Mouse (Mus musculus): ENCODE data around the gene Satb1. TPM values are rescaled to one million over a fixed set of nuclear protein-coding genes. Genes with fewer than 3 reads are reported as not detected.

Satb1 gene
- polyA plus RNA-seq, 1 experiment from 2014 or later, result 43.2 TPM

GRCm38 (mm10) chr17:51831121-51831701 is 1.9 kb downstream of the Satb1 start:
- Histone ChIP-seq H3K27me3 (replicated peaks; ENCODE audit: control insufficient read depth, insufficient read depth, low read length) (peaks cover 15% of the 10 kb centered on the region; the same call in 1 of the 2 replicates), H3K9me3 (ENCODE audit: control insufficient read depth, low read length) (no peaks in the 10 kb centered on the region), H3K4me3 (replicated peaks; ENCODE audit: low read length) (peak overlapping the region; percentile 80), H3K9ac (replicated peaks; ENCODE audit: low read depth, low read length) (peak overlapping the region; percentile 84; the same call in 1 of the 2 replicates), H3K4me2 (ENCODE audit: low read length) (peak overlapping the region; percentile 77), H3K27ac (ENCODE audit: low read length) (no peak overlapping the region), H3K36me3 (ENCODE audit: control insufficient read depth, insufficient read depth) (no peaks in the 10 kb centered on the region), H3K4me1 (replicated peaks; ENCODE audit: control insufficient read depth, insufficient read depth, low read length) (peaks cover 16% of the 10 kb centered on the region)
- 20% methylated on average over 14 of the region's 14 CpGs for whole genome bisulfite sequencing
- ATAC-seq, result no peak

GRCm38 (mm10) chr17:51829436-51829835 is 3.7 kb downstream of the Satb1 start:
- H3K4me2 ChIP-seq (ENCODE audit: low read length), result no peak overlapping the region
- H3K27ac ChIP-seq (ENCODE audit: low read length), result no peak overlapping the region
- peaks cover 11% of the 10 kb centered on the region; the same call in 1 of the 2 replicates for H3K27me3 ChIP-seq (replicated peaks; ENCODE audit: control insufficient read depth, insufficient read depth, low read length)
- no peak overlapping the region for H3K9ac ChIP-seq (replicated peaks; ENCODE audit: low read depth, low read length)
- H3K4me1 ChIP-seq (replicated peaks; ENCODE audit: control insufficient read depth, insufficient read depth, low read length), result peaks cover 16% of the 10 kb centered on the region
- H3K4me3 ChIP-seq (replicated peaks; ENCODE audit: low read length), result no peak overlapping the region
- ATAC-seq, result no peak
- no peaks in the 10 kb centered on the region for H3K9me3 ChIP-seq (ENCODE audit: control insufficient read depth, low read length)
- H3K36me3 ChIP-seq (ENCODE audit: control insufficient read depth, insufficient read depth), result no peaks in the 10 kb centered on the region

GRCm38 (mm10) chr17:51827922-51828410 is 5.1 kb downstream of the Satb1 start:
- Histone ChIP-seq H3K4me2 (ENCODE audit: low read length) (no peak overlapping the region), H3K4me1 (replicated peaks; ENCODE audit: control insufficient read depth, insufficient read depth, low read length) (peaks cover 7% of the 10 kb centered on the region), H3K27me3 (replicated peaks; ENCODE audit: control insufficient read depth, insufficient read depth, low read length) (peaks cover 5% of the 10 kb centered on the region; the same call in 1 of the 2 replicates), H3K36me3 (ENCODE audit: control insufficient read depth, insufficient read depth) (no peaks in the 10 kb centered on the region), H3K9me3 (ENCODE audit: control insufficient read depth, low read length) (no peaks in the 10 kb centered on the region), H3K27ac (ENCODE audit: low read length) (no peak overlapping the region), H3K4me3 (replicated peaks; ENCODE audit: low read length) (no peak overlapping the region), H3K9ac (replicated peaks; ENCODE audit: low read depth, low read length) (no peak overlapping the region)
- no peak for ATAC-seq
- 66% methylated on average over 8 of the region's 8 CpGs for WGBS

GRCm38 (mm10) chr17:51826461-51826860 is 6.6 kb downstream of the Satb1 start:
- Histone ChIP-seq H3K4me1 (replicated peaks; ENCODE audit: control insufficient read depth, insufficient read depth, low read length) (peaks cover 1% of the 10 kb centered on the region), H3K9me3 (ENCODE audit: control insufficient read depth, low read length) (no peaks in the 10 kb centered on the region), H3K27ac (ENCODE audit: low read length) (no peak overlapping the region), H3K36me3 (ENCODE audit: control insufficient read depth, insufficient read depth) (no peaks in the 10 kb centered on the region), H3K27me3 (replicated peaks; ENCODE audit: control insufficient read depth, insufficient read depth, low read length) (peaks cover 1% of the 10 kb centered on the region; the same call in 1 of the 2 replicates), H3K4me2 (ENCODE audit: low read length) (no peak overlapping the region), H3K4me3 (replicated peaks; ENCODE audit: low read length) (no peak overlapping the region), H3K9ac (replicated peaks; ENCODE audit: low read depth, low read length) (no peak overlapping the region)
- WGBS, result 74% methylated on average over 4 of the region's 4 CpGs
- ATAC-seq, result no peak

GRCm38 (mm10) chr17:51814301-51814700 is 18.8 kb downstream of the Satb1 start:
- no peak overlapping the region for H3K4me2 ChIP-seq (ENCODE audit: low read length)
- 28% methylated on average over 6 of the region's 6 CpGs for whole genome bisulfite sequencing
- no peak overlapping the region for H3K27ac ChIP-seq (ENCODE audit: low read length)
- no peaks in the 10 kb centered on the region for H3K9me3 ChIP-seq (ENCODE audit: control insufficient read depth, low read length)
- H3K4me3 ChIP-seq (replicated peaks; ENCODE audit: low read length), result no peak overlapping the region
- H3K36me3 ChIP-seq (ENCODE audit: control insufficient read depth, insufficient read depth), result no peaks in the 10 kb centered on the region
- peaks cover 12% of the 10 kb centered on the region for H3K4me1 ChIP-seq (replicated peaks; ENCODE audit: control insufficient read depth, insufficient read depth, low read length)
- no peak overlapping the region for H3K9ac ChIP-seq (replicated peaks; ENCODE audit: low read depth, low read length)
- no peaks in the 10 kb centered on the region for H3K27me3 ChIP-seq (replicated peaks; ENCODE audit: control insufficient read depth, insufficient read depth, low read length)
- ATAC-seq, result no peak

GRCm38 (mm10) chr17:51813784-51814120 is 19.3 kb downstream of the Satb1 start:
- Histone ChIP-seq H3K4me3 (replicated peaks; ENCODE audit: low read length) (peak overlapping the region; percentile 71), H3K9me3 (ENCODE audit: control insufficient read depth, low read length) (no peaks in the 10 kb centered on the region), H3K27ac (ENCODE audit: low read length) (peak overlapping the region; percentile 90), H3K9ac (replicated peaks; ENCODE audit: low read depth, low read length) (peak overlapping the region; percentile 70), H3K36me3 (ENCODE audit: control insufficient read depth, insufficient read depth) (no peaks in the 10 kb centered on the region), H3K4me1 (replicated peaks; ENCODE audit: control insufficient read depth, insufficient read depth, low read length) (peaks cover 12% of the 10 kb centered on the region), H3K4me2 (ENCODE audit: low read length) (peak overlapping the region; percentile 85), H3K27me3 (replicated peaks; ENCODE audit: control insufficient read depth, insufficient read depth, low read length) (no peaks in the 10 kb centered on the region)
- ATAC-seq, result no peak
- WGBS, result 1% methylated on average over 6 of the region's 6 CpGs

- Histone ChIP-seq H3K4me1 (replicated peaks; ENCODE audit: control insufficient read depth, insufficient read depth, low read length) (peaks cover 12% of the 10 kb centered on the region), H3K36me3 (ENCODE audit: control insufficient read depth, insufficient read depth) (no peaks in the 10 kb centered on the region), H3K27me3 (replicated peaks; ENCODE audit: control insufficient read depth, insufficient read depth, low read length) (no peaks in the 10 kb centered on the region), H3K27ac (ENCODE audit: low read length) (peak overlapping the region; percentile 90), H3K4me3 (replicated peaks; ENCODE audit: low read length) (peak overlapping the region; percentile 71), H3K9ac (replicated peaks; ENCODE audit: low read depth, low read length) (peak overlapping the region; percentile 70), H3K4me2 (ENCODE audit: low read length) (peak overlapping the region; percentile 85), H3K9me3 (ENCODE audit: control insufficient read depth, low read length) (no peaks in the 10 kb centered on the region)
- whole genome bisulfite sequencing, result under 1% methylated on average over 72 of the region's 115 CpGs
- ATAC-seq, result peak; percentile 80
Observed at GRCm38 (mm10) chr17:51812942-51813783, 19.9 kb downstream of the Satb1 start.

GRCm38 (mm10) chr17:51812261-51812941 is 20.7 kb downstream of the Satb1 start:
- peak overlapping the region; percentile 70 for H3K9ac ChIP-seq (replicated peaks; ENCODE audit: low read depth, low read length)
- peak; percentile 43 for ATAC-seq

GRCm38 (mm10) chr17:51811911-51812260 is 21.2 kb downstream of the Satb1 start:
- peak overlapping the region; percentile 71 for H3K4me3 ChIP-seq (replicated peaks; ENCODE audit: low read length)
- peaks cover 16% of the 10 kb centered on the region for H3K4me1 ChIP-seq (replicated peaks; ENCODE audit: control insufficient read depth, insufficient read depth, low read length)
- WGBS, result under 1% methylated on average over 11 of the region's 11 CpGs
- H3K27me3 ChIP-seq (replicated peaks; ENCODE audit: control insufficient read depth, insufficient read depth, low read length), result no peaks in the 10 kb centered on the region
- H3K27ac ChIP-seq (ENCODE audit: low read length), result peak overlapping the region; percentile 90
- peak overlapping the region; percentile 85 for H3K4me2 ChIP-seq (ENCODE audit: low read length)
- peak overlapping the region; percentile 70 for H3K9ac ChIP-seq (replicated peaks; ENCODE audit: low read depth, low read length)
- no peaks in the 10 kb centered on the region for H3K9me3 ChIP-seq (ENCODE audit: control insufficient read depth, low read length)
- peak; percentile 9; the same call in 1 of the 2 replicates for ATAC-seq
- no peaks in the 10 kb centered on the region for H3K36me3 ChIP-seq (ENCODE audit: control insufficient read depth, insufficient read depth)

More at GRCm38 (mm10) chr17:51812261-51812941, 20.7 kb downstream of the Satb1 start:
- Histone ChIP-seq H3K4me2 (ENCODE audit: low read length) (peak overlapping the region; percentile 85), H3K27ac (ENCODE audit: low read length) (peak overlapping the region; percentile 90), H3K4me3 (replicated peaks; ENCODE audit: low read length) (peak overlapping the region; percentile 71), H3K9me3 (ENCODE audit: control insufficient read depth, low read length) (no peaks in the 10 kb centered on the region), H3K27me3 (replicated peaks; ENCODE audit: control insufficient read depth, insufficient read depth, low read length) (no peaks in the 10 kb centered on the region), H3K4me1 (replicated peaks; ENCODE audit: control insufficient read depth, insufficient read depth, low read length) (peaks cover 14% of the 10 kb centered on the region), H3K36me3 (ENCODE audit: control insufficient read depth, insufficient read depth) (no peaks in the 10 kb centered on the region)
- 0% methylated on average over 29 of the region's 48 CpGs for WGBS
